Mouse (Mus musculus) hindbrain, embryonic 12.5 days (tissue): ENCODE measurements around the gene Selenop. TPM values are rescaled to one million over a fixed set of nuclear protein-coding genes. Genes with fewer than 3 reads are reported as not detected.

Experiments
- ATAC-seq: fragments of 200-750 bp; cut with Nextera tagmentation; 2 replicates; pipeline ENCODE4 v1.8.0; 2017; ENCODE audit warnings: moderate TSS enrichment; ENCODE audit not compliant: low FRiP score
- H3K27ac ChIP-seq: fragments of 300-500 bp; sonication (generic); 2 replicates; pipeline ENCODE4 v1.5.1; 2016; ENCODE audit warnings: mild to moderate bottlenecking
- H3K27me3 ChIP-seq: fragments of 300-500 bp; sonication (generic); 2 replicates; pipeline ENCODE4 v1.6.1; 2016; ENCODE audit warnings: mild to moderate bottlenecking
- H3K36me3 ChIP-seq: fragments of 300-500 bp; sonication (generic); 2 replicates; pipeline ENCODE4 v1.6.1; 2016; ENCODE audit warnings: mild to moderate bottlenecking
- H3K4me1 ChIP-seq: fragments of 300-500 bp; sonication (generic); 2 replicates; pipeline ENCODE4 v1.6.1; 2016
- H3K4me2 ChIP-seq: fragments of 300-500 bp; sonication (generic); replicated peaks from 2 replicates; pipeline ENCODE4 v1.6.1; 2016; ENCODE audit warnings: mild to moderate bottlenecking
- H3K4me3 ChIP-seq: fragments of 300-500 bp; sonication (generic); 2 replicates; pipeline ENCODE4 v1.5.1; 2016; ENCODE audit warnings: mild to moderate bottlenecking
- H3K9ac ChIP-seq: fragments of 300-500 bp; sonication (generic); 2 replicates; pipeline ENCODE4 v1.6.1; 2016; ENCODE audit warnings: mild to moderate bottlenecking, moderate library complexity
- H3K9me3 ChIP-seq: fragments of 300-500 bp; sonication (generic); replicated peaks from 2 replicates; pipeline ENCODE4 v1.6.1; 2016; ENCODE audit warnings: mild to moderate bottlenecking
- WGBS: fragments of 180-500 bp; shearing (Covaris S2); methylation state at CpG from one replicate; pipeline ENCODE4 v1.1.7; 2016; 5-methylcytosine and 5-hydroxymethylcytosine counted together
- polyA plus RNA-seq: library from polyadenylated mRNA; unstranded; fragments of >200 nt; fragmentation: Nextera tagmentation; extraction: Ambion mirVana; gene quantifications from 2 replicates; pipeline ENCODE4 v1.2.1, GENCODE M21; 2016

Gene Selenop
- polyA plus RNA-seq, 1 experiment from 2014 or later, result 77.9 TPM

DNA sequence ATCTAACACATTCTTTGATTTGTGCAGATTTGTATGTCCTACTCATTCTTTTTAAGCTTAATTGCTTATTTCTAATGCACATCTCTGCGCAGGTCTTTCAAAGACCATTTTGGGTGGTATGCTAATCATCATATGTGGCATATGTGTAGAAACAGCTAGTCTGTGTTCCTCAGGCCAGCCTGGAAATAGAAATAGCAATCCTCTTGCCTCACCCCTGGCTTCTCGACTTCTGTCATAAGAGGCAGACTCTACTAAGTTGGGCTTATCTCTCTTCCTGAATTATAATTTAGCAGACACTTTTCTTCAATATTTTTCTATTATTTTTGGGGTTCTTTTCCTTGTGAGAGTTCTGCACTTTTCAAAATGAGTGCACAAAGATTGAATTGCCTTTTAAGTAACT lies 17.7 kb upstream of the Selenop start:
- 91% methylated on average over 2 of the region's 2 CpGs for WGBS
- Histone ChIP-seq H3K4me3 (no peak overlapping the region), H3K9me3 (no peaks in the 10 kb centered on the region), H3K36me3 (no peaks in the 10 kb centered on the region), H3K4me1 (no peaks in the 10 kb centered on the region), H3K9ac (no peak overlapping the region), H3K27me3 (no peaks in the 10 kb centered on the region), H3K27ac (no peak overlapping the region), H3K4me2 (no peak overlapping the region)
- ATAC-seq, result no peak

DNA sequence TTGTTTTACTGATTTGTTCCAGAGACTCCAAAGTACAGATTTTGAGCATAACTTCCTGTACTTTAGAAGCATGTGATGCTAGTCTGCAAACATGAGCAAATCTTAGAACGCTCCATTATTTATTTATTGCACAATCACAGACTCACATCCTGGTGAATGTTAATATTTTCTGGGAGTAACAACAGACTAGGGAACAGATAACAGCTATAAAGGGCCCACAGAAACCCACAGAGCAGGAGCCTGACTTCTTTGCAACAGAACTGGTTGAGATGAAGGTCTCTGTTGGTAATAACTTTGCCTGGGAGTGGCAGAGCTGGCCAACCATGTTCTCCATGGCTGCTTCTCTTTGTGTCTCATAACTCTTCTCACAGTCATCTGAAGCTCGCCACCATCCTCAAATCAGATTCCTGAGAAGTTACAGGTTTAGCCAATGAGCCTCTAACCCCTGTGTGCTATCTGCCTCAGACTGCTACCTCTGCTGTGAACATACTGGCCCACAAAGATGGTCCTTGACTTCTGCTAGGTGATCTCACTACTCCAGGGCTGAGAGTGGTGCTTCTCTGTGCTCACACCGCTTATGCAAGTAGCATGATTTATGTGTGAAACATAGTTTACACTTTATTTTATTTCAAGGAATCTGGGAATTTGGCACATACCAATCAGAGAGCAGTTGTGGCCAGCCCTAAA lies 17.2 kb upstream of the Selenop start:
- ATAC-seq, result no peak
- H3K9ac ChIP-seq, result no peak overlapping the region
- no peak overlapping the region for H3K27ac ChIP-seq
- H3K4me1 ChIP-seq, result no peaks in the 10 kb centered on the region
- no peaks in the 10 kb centered on the region for H3K36me3 ChIP-seq
- no peaks in the 10 kb centered on the region for H3K9me3 ChIP-seq
- H3K27me3 ChIP-seq, result no peaks in the 10 kb centered on the region
- 82% methylated on average over 3 of the region's 3 CpGs for WGBS
- no peak overlapping the region for H3K4me3 ChIP-seq
- no peak overlapping the region for H3K4me2 ChIP-seq

DNA sequence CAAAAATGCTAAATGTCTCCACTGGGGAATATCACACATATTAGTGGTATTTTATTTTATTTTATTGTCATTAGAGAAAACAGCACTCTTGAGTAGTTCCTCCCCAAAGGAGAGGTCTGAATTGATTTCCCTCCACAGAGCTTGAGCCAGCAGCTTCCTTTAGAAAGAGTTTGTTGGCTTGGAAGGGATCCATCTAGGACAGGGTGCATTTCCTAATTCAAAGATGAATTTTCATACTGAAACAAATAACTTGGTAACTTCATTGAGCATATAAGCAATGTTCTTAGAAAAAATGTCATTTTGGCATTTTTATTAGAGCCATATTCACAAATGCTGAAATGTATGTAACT lies 16.7 kb upstream of the Selenop start:
- Histone ChIP-seq H3K4me2 (no peak overlapping the region), H3K27ac (no peak overlapping the region), H3K4me3 (no peak overlapping the region), H3K27me3 (no peaks in the 10 kb centered on the region), H3K36me3 (no peaks in the 10 kb centered on the region), H3K9ac (no peak overlapping the region), H3K9me3 (no peaks in the 10 kb centered on the region), H3K4me1 (no peaks in the 10 kb centered on the region)
- ATAC-seq, result no peak

DNA sequence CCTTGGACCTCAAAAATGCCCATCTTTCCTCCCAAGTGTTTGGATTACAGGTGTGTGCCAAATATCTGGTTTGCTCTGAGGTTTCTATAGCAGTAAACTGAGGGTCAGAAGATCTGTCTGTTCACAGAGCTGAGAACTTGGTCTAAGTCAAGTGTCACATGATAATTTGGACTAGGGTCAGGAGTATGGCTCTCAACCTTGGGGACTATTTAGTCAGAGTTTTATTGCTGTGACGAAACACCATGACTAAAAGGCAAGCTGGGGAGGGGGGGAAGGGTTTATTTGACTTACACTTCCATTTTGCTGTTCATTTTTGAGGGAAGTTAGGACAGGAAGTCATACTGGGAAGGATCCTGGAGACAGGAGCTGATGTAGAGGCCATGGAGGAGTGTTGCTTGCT lies 9.3 kb upstream of the Selenop start:
- no peaks in the 10 kb centered on the region for H3K27me3 ChIP-seq
- H3K36me3 ChIP-seq, result no peaks in the 10 kb centered on the region
- no peak overlapping the region for H3K4me2 ChIP-seq
- H3K9me3 ChIP-seq, result no peaks in the 10 kb centered on the region
- no peaks in the 10 kb centered on the region for H3K4me1 ChIP-seq
- no peak for ATAC-seq
- H3K27ac ChIP-seq, result no peak overlapping the region
- H3K4me3 ChIP-seq, result no peak overlapping the region
- H3K9ac ChIP-seq, result no peak overlapping the region
- 90% methylated on average over 1 of the region's 1 CpGs for WGBS

DNA sequence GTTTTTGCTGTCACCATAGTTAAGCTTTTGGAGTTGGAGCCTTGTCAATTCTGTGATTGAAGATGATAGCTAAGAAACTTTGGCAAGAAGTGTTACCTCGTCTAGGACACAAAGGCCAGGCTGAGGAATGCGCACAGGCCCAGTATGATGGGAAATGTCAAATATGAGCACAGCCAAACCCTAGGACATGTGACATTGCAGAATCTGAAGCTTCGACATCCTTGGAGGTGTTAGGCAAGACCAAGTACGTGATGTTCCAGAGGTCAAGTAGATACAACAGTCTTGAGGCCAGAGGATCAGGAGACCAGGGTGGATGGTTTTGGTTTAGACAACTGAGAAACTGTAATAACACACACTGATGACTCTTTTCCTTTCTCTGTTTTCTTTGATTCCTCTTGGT lies 8.0 kb upstream of the Selenop start:
- no peak overlapping the region for H3K4me2 ChIP-seq
- H3K9me3 ChIP-seq, result no peaks in the 10 kb centered on the region
- H3K27me3 ChIP-seq, result no peaks in the 10 kb centered on the region
- ATAC-seq, result no peak
- WGBS, result 84% methylated on average over 4 of the region's 4 CpGs
- no peak overlapping the region for H3K9ac ChIP-seq
- no peaks in the 10 kb centered on the region for H3K4me1 ChIP-seq
- H3K27ac ChIP-seq, result no peak overlapping the region
- no peak overlapping the region for H3K4me3 ChIP-seq
- no peaks in the 10 kb centered on the region for H3K36me3 ChIP-seq

DNA sequence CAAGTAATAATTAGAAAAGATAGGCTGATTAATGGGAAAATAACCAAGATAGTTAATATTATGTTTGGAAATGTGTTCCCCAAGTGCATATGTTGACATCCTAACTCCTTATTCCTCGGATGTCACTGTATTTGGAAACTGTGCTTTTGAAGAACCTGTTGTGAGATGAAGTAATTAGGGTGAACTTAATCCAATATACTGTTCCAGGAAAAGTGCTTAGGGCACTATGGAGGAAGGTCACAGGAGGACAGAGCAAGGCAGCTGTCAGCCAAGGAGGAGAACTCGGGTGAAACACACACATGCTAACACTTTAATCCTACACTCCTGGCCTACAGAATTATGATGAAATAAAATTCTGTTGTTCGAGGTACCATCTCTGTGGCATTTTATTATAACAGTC lies 5.5 kb upstream of the Selenop start:
- Histone ChIP-seq H3K4me1 (no peaks in the 10 kb centered on the region), H3K4me2 (no peak overlapping the region), H3K27ac (no peak overlapping the region), H3K4me3 (no peak overlapping the region), H3K9me3 (no peaks in the 10 kb centered on the region), H3K36me3 (no peaks in the 10 kb centered on the region), H3K27me3 (no peaks in the 10 kb centered on the region), H3K9ac (no peak overlapping the region)
- no peak for ATAC-seq
- 79% methylated on average over 3 of the region's 3 CpGs for WGBS

DNA sequence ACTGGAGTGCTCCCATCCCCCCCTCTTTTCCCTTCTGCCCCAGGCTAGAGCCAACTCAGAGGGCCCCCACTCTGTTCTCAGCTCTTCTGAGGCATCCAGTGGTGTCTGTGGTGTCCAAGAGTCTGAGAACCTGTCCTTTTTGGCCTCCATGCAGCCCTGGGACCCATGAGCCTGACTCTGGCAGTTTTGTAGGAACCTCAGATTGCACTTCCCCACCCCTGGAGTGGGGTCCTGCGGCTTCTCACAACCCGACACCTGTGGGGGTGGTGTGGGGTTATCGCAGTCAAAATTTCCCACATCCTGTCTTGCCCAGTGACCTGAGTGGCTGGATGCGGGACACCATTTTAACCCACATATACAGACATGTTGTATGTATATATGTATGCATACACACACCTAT lies 4.1 kb upstream of the Selenop start:
- H3K4me2 ChIP-seq, result no peak overlapping the region
- no peaks in the 10 kb centered on the region for H3K36me3 ChIP-seq
- H3K27ac ChIP-seq, result no peak overlapping the region
- no peak for ATAC-seq
- WGBS, result 94% methylated on average over 4 of the region's 4 CpGs
- no peaks in the 10 kb centered on the region for H3K4me1 ChIP-seq
- H3K27me3 ChIP-seq, result no peaks in the 10 kb centered on the region
- no peak overlapping the region for H3K4me3 ChIP-seq
- no peak overlapping the region for H3K9ac ChIP-seq
- no peaks in the 10 kb centered on the region for H3K9me3 ChIP-seq

DNA sequence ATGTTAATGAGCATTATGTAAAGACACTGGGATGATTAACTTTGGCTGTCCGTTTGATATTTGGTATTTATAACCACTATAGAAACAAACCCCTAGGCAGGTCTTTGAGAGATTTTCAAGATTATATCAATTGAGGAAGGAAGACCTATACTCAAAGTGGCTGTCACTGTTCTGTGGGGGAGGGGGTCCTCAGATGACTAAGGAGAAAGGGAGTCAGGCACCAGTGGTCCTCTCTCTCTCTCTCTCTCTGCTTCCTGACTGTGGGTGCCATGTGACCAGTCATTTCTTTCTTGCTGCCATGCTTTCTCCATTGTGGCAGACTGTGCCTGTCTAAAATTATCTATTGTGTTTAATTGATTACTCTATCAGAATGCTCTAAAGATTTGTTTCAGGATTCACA lies 3.5 kb upstream of the Selenop start:
- 86% methylated on average over 1 of the region's 1 CpGs for WGBS
- no peak for ATAC-seq

DNA sequence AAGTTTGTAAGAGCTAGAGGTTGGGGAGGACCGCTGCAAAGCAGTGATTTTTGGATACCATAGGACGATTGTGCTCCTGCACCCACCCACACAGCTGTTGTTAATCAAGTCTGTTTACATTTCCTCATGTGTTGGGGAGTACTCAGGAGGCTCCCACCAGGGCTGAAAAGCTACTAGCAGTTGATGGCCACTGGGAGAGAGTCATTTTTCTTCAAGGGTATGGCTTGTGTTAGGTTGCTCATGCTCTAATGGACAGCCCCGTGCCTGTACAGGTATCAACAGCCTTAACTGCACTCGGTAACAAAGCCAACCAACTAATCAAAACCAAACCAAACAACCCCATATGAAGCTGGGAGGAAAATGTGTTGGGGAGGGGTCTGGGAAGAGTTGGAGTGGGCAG lies 1.1 kb downstream of the Selenop start:
- Histone ChIP-seq H3K4me1 (peaks cover 3% of the 10 kb centered on the region; the same call in 1 of the 2 replicates), H3K4me2 (no peak overlapping the region), H3K36me3 (no peaks in the 10 kb centered on the region), H3K4me3 (no peak overlapping the region), H3K9me3 (no peaks in the 10 kb centered on the region), H3K9ac (no peak overlapping the region), H3K27me3 (no peaks in the 10 kb centered on the region), H3K27ac (no peak overlapping the region)
- ATAC-seq, result 0 out of 2 replicates have a peak, but pooled peaks have one; percentile 27
- 71% methylated on average over 4 of the region's 4 CpGs for WGBS

More for the DNA sequence above, 3.5 kb upstream of the Selenop start:
- no peaks in the 10 kb centered on the region for H3K36me3 ChIP-seq
- H3K4me1 ChIP-seq, result no peaks in the 10 kb centered on the region
- H3K4me3 ChIP-seq, result no peak overlapping the region
- no peak overlapping the region for H3K27ac ChIP-seq
- H3K27me3 ChIP-seq, result no peaks in the 10 kb centered on the region
- no peaks in the 10 kb centered on the region for H3K9me3 ChIP-seq
- no peak overlapping the region for H3K9ac ChIP-seq
- no peak overlapping the region for H3K4me2 ChIP-seq

DNA sequence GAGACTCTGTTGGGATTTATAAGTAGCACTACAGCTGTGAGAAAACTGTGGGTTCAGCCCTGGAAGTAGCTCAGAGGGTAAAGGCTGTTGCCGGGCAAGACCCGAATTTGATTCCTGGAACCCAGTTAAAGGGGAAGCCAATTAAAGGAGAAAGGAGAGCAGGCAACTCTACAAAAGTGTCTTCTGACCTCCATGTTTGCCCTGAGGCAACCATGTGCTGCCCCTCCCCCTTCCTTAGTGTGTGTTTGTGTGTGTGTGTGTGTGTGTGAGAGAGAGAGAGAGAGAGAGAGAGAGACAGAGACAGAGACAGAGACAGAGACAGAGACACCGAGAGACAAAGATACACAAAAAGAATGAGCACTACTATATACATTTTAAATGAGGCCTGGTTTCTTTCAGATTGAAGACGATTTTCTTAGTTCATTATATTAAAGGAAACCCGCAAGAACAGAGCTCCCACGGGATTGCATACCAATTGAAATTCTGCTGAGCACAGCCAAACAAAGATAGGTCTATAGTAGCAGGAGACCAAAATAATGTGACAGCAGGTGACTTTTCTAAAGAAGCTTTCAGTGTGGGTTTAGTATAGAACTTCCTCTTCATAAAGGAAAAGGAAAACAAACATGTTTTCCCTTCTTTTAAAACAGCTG lies 1.8 kb downstream of the Selenop start:
- H3K4me2 ChIP-seq, result peak overlapping the region; percentile 51
- peak overlapping the region; percentile 28; the same call in 1 of the 2 replicates for H3K4me3 ChIP-seq
- ATAC-seq, result peak; percentile 44; the same call in 1 of the 2 replicates
- 0 out of 2 replicates have a peak overlapping the region, but pooled peaks have one; percentile 60 for H3K27ac ChIP-seq
- no peak overlapping the region for H3K9ac ChIP-seq
- no peaks in the 10 kb centered on the region for H3K36me3 ChIP-seq
- H3K4me1 ChIP-seq, result peaks cover 3% of the 10 kb centered on the region; the same call in 1 of the 2 replicates
- no peaks in the 10 kb centered on the region for H3K27me3 ChIP-seq
- WGBS, result 12% methylated on average over 6 of the region's 6 CpGs
- H3K9me3 ChIP-seq, result no peaks in the 10 kb centered on the region

DNA sequence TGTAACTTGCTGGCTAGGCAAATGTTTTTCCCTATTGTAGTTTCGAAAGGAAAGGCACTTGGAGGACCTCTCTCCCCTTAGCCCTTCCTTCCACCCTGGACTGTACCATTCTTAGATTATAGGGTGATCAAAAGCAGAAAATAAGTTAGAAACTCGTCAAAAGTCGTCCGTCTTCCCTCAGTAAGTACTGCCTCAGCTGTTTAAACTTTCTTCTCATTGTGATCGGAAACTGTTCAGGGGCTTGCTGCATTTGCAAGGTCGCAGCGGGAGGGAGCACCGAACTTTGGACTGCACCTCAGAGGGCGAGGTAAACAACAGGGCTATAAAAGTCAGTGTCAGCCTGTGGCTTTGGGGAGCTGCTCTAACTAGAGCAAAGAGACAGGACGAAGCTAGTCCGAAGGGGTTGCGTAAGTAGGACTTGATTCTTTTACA lies 2.3 kb downstream of the Selenop start:
- peak; percentile 77 for ATAC-seq
- Histone ChIP-seq H3K27me3 (no peaks in the 10 kb centered on the region), H3K9me3 (no peaks in the 10 kb centered on the region), H3K4me1 (peaks cover 3% of the 10 kb centered on the region; the same call in 1 of the 2 replicates), H3K4me3 (peak overlapping the region; percentile 28), H3K36me3 (no peaks in the 10 kb centered on the region), H3K9ac (no peak overlapping the region), H3K27ac (peak overlapping the region; percentile 60; the same call in 1 of the 2 replicates), H3K4me2 (peak overlapping the region; percentile 51)
- WGBS, result 4% methylated on average over 12 of the region's 12 CpGs

DNA sequence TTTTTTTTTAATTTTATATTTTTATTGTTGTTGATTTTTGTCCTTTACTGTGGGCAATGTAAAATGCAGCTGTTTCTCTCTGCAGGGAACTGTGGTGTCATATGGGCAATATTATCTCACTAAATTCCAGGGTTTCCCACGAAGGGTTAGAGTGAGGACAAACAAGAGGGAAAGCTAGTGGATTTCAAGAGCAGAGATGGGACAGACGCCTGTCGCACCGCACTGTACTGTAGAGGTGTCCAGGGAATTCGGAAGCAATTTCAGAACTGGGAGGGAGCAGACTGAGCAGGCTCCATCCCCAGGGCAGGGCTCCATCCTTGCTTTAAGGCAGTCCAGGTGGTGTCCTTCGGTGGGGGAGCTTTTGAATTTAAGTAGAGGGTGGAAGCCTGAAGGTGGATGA lies 2.9 kb downstream of the Selenop start:
- no peak for ATAC-seq
- H3K4me2 ChIP-seq, result peak overlapping the region; percentile 51
- no peak overlapping the region for H3K27ac ChIP-seq
- H3K4me3 ChIP-seq, result peak overlapping the region; percentile 18
- H3K9me3 ChIP-seq, result no peaks in the 10 kb centered on the region
- H3K9ac ChIP-seq, result peak overlapping the region; percentile 18; the same call in 1 of the 2 replicates
- 30% methylated on average over 6 of the region's 6 CpGs for whole genome bisulfite sequencing
- H3K27me3 ChIP-seq, result no peaks in the 10 kb centered on the region
- peaks cover 3% of the 10 kb centered on the region; the same call in 1 of the 2 replicates for H3K4me1 ChIP-seq
- H3K36me3 ChIP-seq, result no peaks in the 10 kb centered on the region

DNA sequence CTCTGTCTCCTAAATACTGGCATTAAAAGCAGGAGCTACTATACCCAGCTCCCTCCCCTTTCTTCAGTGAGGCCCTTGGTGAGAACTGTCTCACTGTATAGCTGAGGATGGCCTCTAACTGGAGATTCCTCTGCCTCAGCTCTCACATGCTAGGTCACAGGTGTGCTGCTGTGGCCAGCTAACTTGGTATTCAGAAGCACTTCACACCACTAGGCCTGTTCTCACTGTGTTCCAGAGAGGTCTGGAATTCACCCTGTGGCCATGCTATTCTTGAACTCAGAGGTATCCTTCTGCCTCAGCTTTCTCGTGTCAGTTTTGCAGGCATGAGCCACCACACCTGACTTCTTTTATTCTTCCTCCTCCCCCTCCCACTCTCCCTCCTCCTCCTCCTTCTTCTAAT lies 4.8 kb downstream of the Selenop start:
- H3K4me2 ChIP-seq, result no peak overlapping the region
- ATAC-seq, result no peak
- H3K4me3 ChIP-seq, result no peak overlapping the region

More for the DNA sequence above, 4.8 kb downstream of the Selenop start:
- Histone ChIP-seq H3K27ac (no peak overlapping the region), H3K27me3 (no peaks in the 10 kb centered on the region), H3K36me3 (no peaks in the 10 kb centered on the region), H3K4me1 (peaks cover 3% of the 10 kb centered on the region; the same call in 1 of the 2 replicates), H3K9ac (no peak overlapping the region), H3K9me3 (no peaks in the 10 kb centered on the region)
- 88% methylated on average over 1 of the region's 1 CpGs for WGBS
